Mouse (Mus musculus) myocyte (in vitro differentiated cells): ENCODE measurements around the gene Olfr1135. TPM values are rescaled to one million over a fixed set of nuclear protein-coding genes. Genes with fewer than 3 reads are reported as not detected.

Experiments used
- H3K27me3 ChIP-seq: one replicate; pipeline ENCODE4 v1.6.1; 2011; ENCODE audit not compliant: control insufficient read depth, insufficient read depth, insufficient read length
- H3K36me3 ChIP-seq: one replicate; pipeline ENCODE4 v1.6.1; 2011; ENCODE audit not compliant: control insufficient read depth, insufficient read depth
- H3K4me2 ChIP-seq: one replicate; pipeline ENCODE4 v1.6.1; 2011; ENCODE audit warnings: low read depth, control low read depth
- H3K4me3 ChIP-seq: one replicate; pipeline ENCODE4 v1.5.1; 2011; ENCODE audit warnings: mild to moderate bottlenecking, control low read depth, moderate library complexity
- H3K79me2 ChIP-seq: one replicate; pipeline ENCODE4 v1.6.1; 2011; ENCODE audit not compliant: control insufficient read depth, insufficient read depth
- H3ac ChIP-seq: one replicate; pipeline ENCODE4 v1.6.1; 2011; ENCODE audit not compliant: control insufficient read depth, insufficient read length
- CEBPB ChIP-seq: IDR thresholded peaks from 2 replicates; pipeline ENCODE4 v1.6.1; 2011; ENCODE audit warnings: mild to moderate bottlenecking, moderate library complexity; ENCODE audit not compliant: poor library complexity, insufficient read depth, severe bottlenecking
- E2F4 ChIP-seq: IDR thresholded peaks from one replicate; pipeline ENCODE4 v1.6.1; 2011; ENCODE audit warnings: mild to moderate bottlenecking, control low read depth, moderate library complexity; ENCODE audit not compliant: insufficient read depth
- MAX ChIP-seq: IDR thresholded peaks from one replicate; pipeline ENCODE4 v1.6.1; 2011; ENCODE audit warnings: low read depth, mild to moderate bottlenecking, control low read depth
- MYOD1 ChIP-seq, 3 experiments: IDR thresholded peaks; one replicate each; pipeline ENCODE4 v1.6.1; 2011; ENCODE audit warnings: control low read depth in 2 of 3, low read depth in 2 of 3, mild to moderate bottlenecking in 2 of 3, moderate library complexity in 1 of 3; ENCODE audit not compliant: insufficient read length in 2 of 3, control insufficient read depth in 1 of 3
- MYOG ChIP-seq, 3 experiments: IDR thresholded peaks; one replicate each; pipeline ENCODE4 v1.6.1; 2011; ENCODE audit warnings: control low read depth in 2 of 3, low read depth in 2 of 3, mild to moderate bottlenecking in 2 of 3; ENCODE audit not compliant: insufficient read length in 2 of 3, control insufficient read depth in 1 of 3, insufficient read depth in 1 of 3
- POLR2A ChIP-seq: IDR thresholded peaks from one replicate; pipeline ENCODE4 v1.6.1; 2011; ENCODE audit warnings: low read depth, mild to moderate bottlenecking, control low read depth, moderate library complexity; ENCODE audit not compliant: insufficient read length
- POLR2AphosphoS2 ChIP-seq: IDR thresholded peaks from one replicate; pipeline ENCODE4 v1.6.1; 2011; ENCODE audit warnings: low read depth, control low read depth; ENCODE audit not compliant: insufficient read length
- REST ChIP-seq: IDR thresholded peaks from one replicate; pipeline ENCODE4 v1.6.1; 2011; ENCODE audit warnings: mild to moderate bottlenecking, control low read depth, moderate library complexity; ENCODE audit not compliant: insufficient read depth, insufficient read length
- SRF ChIP-seq: IDR thresholded peaks from one replicate; pipeline ENCODE4 v1.6.1; 2011; ENCODE audit warnings: low read depth; ENCODE audit not compliant: control insufficient read depth, insufficient read length
- TCF12 ChIP-seq: IDR thresholded peaks from one replicate; pipeline ENCODE4 v1.6.1; 2011; ENCODE audit warnings: mild to moderate bottlenecking, control low read depth; ENCODE audit not compliant: poor library complexity, insufficient read depth, severe bottlenecking
- TCF3 ChIP-seq: IDR thresholded peaks from one replicate; pipeline ENCODE4 v1.6.1; 2011; ENCODE audit warnings: low read depth, control low read depth; ENCODE audit not compliant: insufficient read length
- USF1 ChIP-seq: IDR thresholded peaks from one replicate; pipeline ENCODE4 v1.6.1; 2011; ENCODE audit warnings: low read depth, mild to moderate bottlenecking, control low read depth, moderate library complexity
- polyA plus RNA-seq: library from polyadenylated mRNA; unstranded; fragments of >200 nt; fragmentation: generic; extraction: Trizol; gene quantifications from one replicate; pipeline ENCODE4 v1.2.1, GENCODE M21; 2012; ENCODE audit warnings: missing spikeins

Gene Olfr1135
- polyA plus RNA-seq, 1 experiment = not detected

- Histone ChIP-seq H3K4me3 (no peak within 1 kb of the TSS), H3K4me2 (no peak within 1 kb of the TSS), H3K79me2 (no peaks in the 10 kb centered on the region), H3ac (no peak within 1 kb of the TSS), H3K36me3 (no peaks in the 10 kb centered on the region), H3K27me3 (no peaks in the 10 kb centered on the region)
- TF ChIP-seq TCF3 (no peak), SRF (no peak), E2F4 (no peak), CEBPB (no peak), POLR2A (no peak)
Observed at GRCm38 (mm10) chr2:87647274-87647673, 26.2 kb downstream of the Olfr1135 start, which contains the start of gene Olfr1133. Gene Olfr1133, minus strand, starts transcription at chr2:87647374.

- Histone ChIP-seq H3K4me3 (no peak overlapping the region), H3K4me2 (no peak overlapping the region), H3ac (no peak overlapping the region), H3K79me2 (no peaks in the 10 kb centered on the region), H3K27me3 (no peaks in the 10 kb centered on the region), H3K36me3 (no peaks in the 10 kb centered on the region)
- TF ChIP-seq MAX (no peak), SRF (no peak), USF1 (no peak), POLR2AphosphoS2 (no peak), TCF12 (no peak), TCF3 (no peak), MYOG (IDR thresholded peaks at IDR 0.05; ENCODE audit: control insufficient read depth in 1 of 3, insufficient read depth in 1 of 3, insufficient read length in 2 of 3, low read depth in 2 of 3) (no peak), REST (no peak)
Observed at GRCm38 (mm10) chr2:87642441-87642840, 31.0 kb downstream of the Olfr1135 start.

GRCm38 (mm10) chr2:87637435-87637834, 36.0 kb downstream of the Olfr1135 start, which contains the start of gene Olfr1132:
Gene Olfr1132, minus strand, starts transcription at chr2:87637535.
- no peaks in the 10 kb centered on the region for H3K36me3 ChIP-seq
- no peaks in the 10 kb centered on the region for H3K27me3 ChIP-seq
- H3K79me2 ChIP-seq = no peaks in the 10 kb centered on the region
- no peak within 1 kb of the TSS for H3ac ChIP-seq
- TF ChIP-seq SRF (no peak), REST (no peak), MYOG (IDR thresholded peaks at IDR 0.05; ENCODE audit: control insufficient read depth in 1 of 3, insufficient read depth in 1 of 3, insufficient read length in 2 of 3, low read depth in 2 of 3) (no peak), POLR2AphosphoS2 (no peak), MAX (no peak), MYOD1 (IDR thresholded peaks at IDR 0.05; ENCODE audit: control insufficient read depth in 1 of 3, insufficient read length in 2 of 3, low read depth in 2 of 3) (no peak), TCF12 (no peak), POLR2A (no peak), CEBPB (no peak), TCF3 (no peak), USF1 (no peak), E2F4 (no peak)
- H3K4me3 ChIP-seq = no peak within 1 kb of the TSS
- no peak within 1 kb of the TSS for H3K4me2 ChIP-seq

GRCm38 (mm10) chr2:87626804-87627203, 46.7 kb downstream of the Olfr1135 start, which contains the start of gene Olfr1131:
Gene Olfr1131, plus strand, starts transcription at chr2:87627104.
- Histone ChIP-seq H3K79me2 (no peaks in the 10 kb centered on the region), H3K4me3 (no peak within 1 kb of the TSS), H3ac (no peak within 1 kb of the TSS), H3K36me3 (no peaks in the 10 kb centered on the region), H3K4me2 (no peak within 1 kb of the TSS), H3K27me3 (no peaks in the 10 kb centered on the region)
- TF ChIP-seq TCF3 (no peak), POLR2AphosphoS2 (no peak), MYOG (IDR thresholded peaks at IDR 0.05; ENCODE audit: control insufficient read depth in 1 of 3, insufficient read depth in 1 of 3, insufficient read length in 2 of 3, low read depth in 2 of 3) (no peak), REST (no peak)

Other genes with a start within 250 kb of the Olfr1135 start
- not detected for gene Olfr1124, start 243.4 kb downstream of the Olfr1135 start, polyA plus RNA-seq
- gene Olfr1126, start 219.7 kb downstream of the Olfr1135 start, polyA plus RNA-seq = not detected
- not detected for gene Pramel7, start 176.6 kb downstream of the Olfr1135 start, polyA plus RNA-seq
- not detected for gene Pramel6, start 167.1 kb downstream of the Olfr1135 start, polyA plus RNA-seq
- not detected for gene Olfr153, start 141.9 kb downstream of the Olfr1135 start, polyA plus RNA-seq
- gene Olfr1128, start 128.1 kb downstream of the Olfr1135 start, polyA plus RNA-seq = not detected
- gene Olfr1129, start 99.8 kb downstream of the Olfr1135 start, polyA plus RNA-seq = not detected
- not detected for gene Olfr1130, start 67.5 kb downstream of the Olfr1135 start, polyA plus RNA-seq
- gene Olfr1131, start 46.6 kb downstream of the Olfr1135 start, polyA plus RNA-seq = not detected
- gene Olfr1132, start 36.1 kb downstream of the Olfr1135 start, polyA plus RNA-seq = not detected
- not detected for gene Olfr1133, start 26.3 kb downstream of the Olfr1135 start, polyA plus RNA-seq
- not detected for gene Olfr1134, start 15.2 kb downstream of the Olfr1135 start, polyA plus RNA-seq
- gene Olfr1136, start 20.3 kb upstream of the Olfr1135 start, polyA plus RNA-seq = not detected
- gene Olfr1137, start 39.5 kb upstream of the Olfr1135 start, polyA plus RNA-seq = not detected
- not detected for gene Olfr1138, start 66.3 kb upstream of the Olfr1135 start, polyA plus RNA-seq
- gene Olfr1140, start 70.1 kb upstream of the Olfr1135 start, polyA plus RNA-seq = not detected
- not detected for gene Olfr1141, start 80.3 kb upstream of the Olfr1135 start, polyA plus RNA-seq
- not detected for gene Olfr152, start 105.8 kb upstream of the Olfr1135 start, polyA plus RNA-seq
- gene Olfr1143, start 126.9 kb upstream of the Olfr1135 start, polyA plus RNA-seq = not detected
- gene Olfr1145, start 136.2 kb upstream of the Olfr1135 start, polyA plus RNA-seq = not detected
- not detected for gene Olfr1148, start 156.9 kb upstream of the Olfr1135 start, polyA plus RNA-seq
- not detected for gene Olfr1150-ps1, start 170.3 kb upstream of the Olfr1135 start, polyA plus RNA-seq
- not detected for gene Olfr1151, start 182.2 kb upstream of the Olfr1135 start, polyA plus RNA-seq
- gene Olfr1152, start 192.8 kb upstream of the Olfr1135 start, polyA plus RNA-seq = not detected
- not detected for gene Olfr1153, start 221.3 kb upstream of the Olfr1135 start, polyA plus RNA-seq
- not detected for gene Olfr1154, start 231.5 kb upstream of the Olfr1135 start, polyA plus RNA-seq